Mouse (Mus musculus) ES-E14 (cell line): Measurements from ENCODE around the gene Ptprs.

Experiments used
- CHD2 ChIP-seq: IDR thresholded peaks from 2 replicates; pipeline ENCODE4 v1.6.1; 2014; ENCODE audit warnings: mild to moderate bottlenecking, low read depth, low read length, inconsistent platforms
- HCFC1 ChIP-seq: IDR thresholded peaks from 2 replicates; pipeline ENCODE4 v1.6.1; 2012; ENCODE audit warnings: low read length, inconsistent platforms, borderline replicate concordance; ENCODE audit not compliant: insufficient read depth
- MAFK ChIP-seq: IDR thresholded peaks from 2 replicates; pipeline ENCODE4 v1.6.1; 2014; ENCODE audit warnings: mild to moderate bottlenecking, low read depth, low read length, inconsistent platforms; ENCODE audit not compliant: insufficient read depth

DNA sequence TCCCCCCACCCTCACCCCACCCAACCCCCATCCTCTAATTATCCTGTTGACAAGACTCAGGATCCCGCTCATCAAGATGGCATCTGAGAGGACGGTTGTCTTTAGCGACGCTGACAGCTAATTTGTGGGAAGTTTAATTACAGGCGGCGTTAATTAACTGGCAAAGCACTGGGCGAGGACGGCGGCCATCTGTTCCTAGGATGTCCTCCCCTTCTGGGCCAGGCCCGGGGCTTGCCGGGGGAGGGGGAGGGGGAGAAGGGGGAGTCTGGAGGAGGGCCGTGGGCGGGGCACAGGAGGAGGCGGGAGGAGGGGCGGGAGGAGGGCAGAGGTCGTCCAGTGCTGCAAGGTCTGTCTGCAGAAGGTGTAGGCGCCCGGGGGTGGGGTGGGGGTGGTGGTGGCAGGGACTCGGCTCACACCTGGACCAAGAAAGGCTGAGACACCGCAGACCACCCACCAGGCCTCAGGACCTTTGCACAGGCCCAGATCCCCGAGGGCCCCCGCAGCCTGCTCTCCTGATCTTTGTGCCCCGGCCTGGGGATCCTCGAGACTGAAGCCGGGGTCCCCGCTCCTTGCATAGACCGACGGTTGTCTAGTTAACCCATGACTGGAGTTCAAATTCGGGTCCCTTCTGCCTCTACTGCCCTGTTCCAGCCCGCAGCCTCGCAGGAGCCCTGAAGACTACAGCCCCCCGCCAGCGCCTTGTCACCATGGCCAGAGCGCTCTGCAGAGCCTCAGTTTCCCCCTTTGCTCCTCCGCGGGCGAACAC is 33.6 kb upstream of the Ptprs start:
- TF ChIP-seq MAFK (no peak), CHD2 (no peak), HCFC1 (no peak)
